Mouse (Mus musculus) thymus, adult 2 months (tissue): ENCODE measurements around the gene Espn. TPM values are rescaled to one million over a fixed set of nuclear protein-coding genes. Genes with fewer than 3 reads are reported as not detected.

Experiments
- DNase-seq: peaks from one replicate; pipeline ENCODE4 v3.0.0; 2021
- H3K27ac ChIP-seq: fragments of 200-500 bp; 2 replicates; pipeline ENCODE4 v1.5.1; 2012; ENCODE audit warnings: low read length, control low read depth; ENCODE audit not compliant: control insufficient read depth, insufficient read depth
- H3K27me3 ChIP-seq: fragments of 200-500 bp; 2 replicates; pipeline ENCODE4 v1.6.1; 2012; ENCODE audit warnings: mild to moderate bottlenecking, low read length, moderate library complexity, mixed read lengths; ENCODE audit not compliant: control insufficient read depth, insufficient read depth
- H3K36me3 ChIP-seq: fragments of 200-500 bp; 2 replicates; pipeline ENCODE4 v1.6.1; 2012; ENCODE audit warnings: mild to moderate bottlenecking, low read length, moderate library complexity; ENCODE audit not compliant: control insufficient read depth, insufficient read depth
- H3K4me1 ChIP-seq: fragments of 200-500 bp; replicated peaks from 2 replicates; pipeline ENCODE4 v1.6.1; 2012; ENCODE audit warnings: low read length; ENCODE audit not compliant: control insufficient read depth, insufficient read depth
- H3K4me3 ChIP-seq: fragments of 200-500 bp; 2 replicates; pipeline ENCODE4 v1.5.1; 2012; ENCODE audit warnings: mild to moderate bottlenecking, low read length, control low read depth, moderate library complexity; ENCODE audit not compliant: control insufficient read depth, insufficient read depth
- CTCF ChIP-seq: fragments of 200-500 bp; IDR thresholded peaks from 2 replicates; pipeline ENCODE4 v1.5.1; 2012; ENCODE audit warnings: mild to moderate bottlenecking, control low read depth, low read length, moderate library complexity, borderline replicate concordance; ENCODE audit not compliant: control insufficient read depth, poor library complexity, insufficient read depth; ENCODE audit errors: extremely low read depth
- POLR2A ChIP-seq: fragments of 200-500 bp; IDR thresholded peaks from 2 replicates; pipeline ENCODE4 v1.6.1; 2012; ENCODE audit warnings: mild to moderate bottlenecking, low read length, control low read depth, moderate library complexity; ENCODE audit not compliant: control insufficient read depth, poor library complexity, insufficient read depth; ENCODE audit errors: extremely low read depth
- WGBS: fragments of 180-500 bp; shearing (Covaris S2); methylation state at CpG from one replicate; pipeline ENCODE4 v1.1.7; 2018; 5-methylcytosine and 5-hydroxymethylcytosine counted together
- polyA plus RNA-seq: library from polyadenylated mRNA; depleted of rRNA; stranded (reverse); fragments of >200 nt; gene quantifications from 2 replicates; pipeline ENCODE4 v1.2.3, GENCODE M21; 2012

The Espn gene
- polyA plus RNA-seq, 1 experiment = 6.5 TPM

DNA sequence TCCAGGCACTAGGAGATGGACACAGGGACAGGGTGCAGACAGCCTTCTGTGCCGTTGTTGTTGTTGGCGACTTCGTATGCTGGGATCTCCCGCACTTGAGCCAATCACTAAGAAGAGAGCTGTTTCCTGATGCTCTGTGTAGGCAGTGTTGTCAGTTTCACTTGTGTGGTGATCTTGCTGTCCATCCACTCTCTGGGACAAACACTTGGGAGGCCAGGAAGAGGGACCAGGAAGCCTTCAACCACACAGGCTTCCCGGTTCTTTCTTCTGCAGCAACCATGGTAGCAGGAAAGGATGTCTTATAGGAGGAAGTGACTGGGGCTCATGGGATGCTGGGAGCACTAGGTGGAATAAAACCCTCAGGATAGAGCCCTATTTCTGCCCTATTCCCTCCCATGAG, 38.5 kb upstream of the Espn start:
- peaks cover 45% of the 10 kb centered on the region for H3K4me1 ChIP-seq
- WGBS = 33% methylated on average over 5 of the region's 5 CpGs
- no peak overlapping the region for H3K4me3 ChIP-seq
- no peaks in the 10 kb centered on the region for H3K27me3 ChIP-seq
- no peak overlapping the region for H3K27ac ChIP-seq
- DNase-seq = no peak
- no peak for TF ChIP-seq CTCF
- H3K36me3 ChIP-seq = no peaks in the 10 kb centered on the region

GRCm38 (mm10) chr4:152190096-152190653, 38.0 kb upstream of the Espn start:
- no peaks in the 10 kb centered on the region for H3K36me3 ChIP-seq
- H3K27me3 ChIP-seq = no peaks in the 10 kb centered on the region
- H3K4me3 ChIP-seq = no peak overlapping the region
- TF ChIP-seq POLR2A (no peak), CTCF (no peak)
- no peak overlapping the region for H3K27ac ChIP-seq
- no peak for DNase-seq
- 38% methylated on average over 11 of the region's 11 CpGs for WGBS
- peaks cover 49% of the 10 kb centered on the region for H3K4me1 ChIP-seq

DNA sequence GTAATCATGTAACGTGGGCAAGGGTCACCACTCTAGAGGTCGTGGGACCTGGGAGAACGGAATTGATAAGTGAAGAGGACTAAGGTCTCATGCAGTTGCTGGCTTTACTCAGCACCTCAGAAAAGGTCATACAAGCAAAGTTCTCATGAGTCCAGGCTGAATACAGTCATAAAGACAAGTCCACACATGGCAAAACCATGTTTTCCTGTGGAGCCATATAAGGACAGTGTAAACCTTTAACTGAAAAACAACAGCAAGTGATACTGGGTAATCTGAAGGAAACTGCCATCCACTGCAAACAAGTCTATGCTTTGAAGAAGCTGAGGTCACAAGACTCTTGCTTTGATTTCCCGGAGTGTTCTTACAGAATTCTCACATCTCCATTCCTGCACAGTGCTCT, 37.5 kb upstream of the Espn start:
- H3K4me3 ChIP-seq = no peak overlapping the region
- peaks cover 52% of the 10 kb centered on the region for H3K4me1 ChIP-seq
- H3K36me3 ChIP-seq = no peaks in the 10 kb centered on the region
- DNase-seq = no peak
- 82% methylated on average over 4 of the region's 4 CpGs for WGBS
- no peak for TF ChIP-seq POLR2A
- no peak for TF ChIP-seq CTCF
- H3K27me3 ChIP-seq = no peaks in the 10 kb centered on the region
- peak overlapping the region; percentile 15; the same call in 1 of the 2 replicates for H3K27ac ChIP-seq

DNA sequence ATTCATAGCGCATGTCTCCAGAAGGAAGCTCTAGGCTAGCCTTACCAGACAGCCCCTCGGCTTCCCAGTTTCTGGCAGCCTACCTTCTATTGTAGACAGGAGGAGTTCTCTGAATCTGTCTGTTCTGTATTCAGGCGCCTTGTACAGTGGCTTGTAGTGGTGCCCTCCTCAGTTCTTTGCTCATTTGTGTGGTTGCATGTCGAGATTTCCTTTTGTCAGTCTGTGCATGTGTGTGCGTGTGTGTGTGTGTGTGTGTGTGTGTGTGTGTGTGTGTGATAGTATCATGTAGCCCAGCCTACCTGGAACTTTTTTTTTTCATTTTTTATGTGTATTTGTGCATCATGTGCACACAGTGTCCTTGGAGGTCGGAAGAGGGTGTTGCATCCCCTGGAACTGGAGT, 36.9 kb upstream of the Espn start:
- Histone ChIP-seq H3K27me3 (no peaks in the 10 kb centered on the region), H3K4me3 (no peak overlapping the region), H3K36me3 (no peaks in the 10 kb centered on the region), H3K27ac (no peak overlapping the region; the same call in 1 of the 2 replicates), H3K4me1 (peaks cover 54% of the 10 kb centered on the region)
- TF ChIP-seq CTCF (no peak), POLR2A (no peak)
- WGBS = 64% methylated on average over 6 of the region's 6 CpGs
- no peak for DNase-seq

- WGBS = 45% methylated on average over 2 of the region's 2 CpGs
- Histone ChIP-seq H3K36me3 (no peaks in the 10 kb centered on the region), H3K27me3 (no peaks in the 10 kb centered on the region), H3K4me1 (peaks cover 54% of the 10 kb centered on the region), H3K4me3 (no peak overlapping the region), H3K27ac (peak overlapping the region; percentile 51; the same call in 1 of the 2 replicates)
- TF ChIP-seq CTCF (no peak), POLR2A (no peak)
- no peak for DNase-seq
Measured at GRCm38 (mm10) chr4:152188651-152189050, 36.5 kb upstream of the Espn start.

DNA sequence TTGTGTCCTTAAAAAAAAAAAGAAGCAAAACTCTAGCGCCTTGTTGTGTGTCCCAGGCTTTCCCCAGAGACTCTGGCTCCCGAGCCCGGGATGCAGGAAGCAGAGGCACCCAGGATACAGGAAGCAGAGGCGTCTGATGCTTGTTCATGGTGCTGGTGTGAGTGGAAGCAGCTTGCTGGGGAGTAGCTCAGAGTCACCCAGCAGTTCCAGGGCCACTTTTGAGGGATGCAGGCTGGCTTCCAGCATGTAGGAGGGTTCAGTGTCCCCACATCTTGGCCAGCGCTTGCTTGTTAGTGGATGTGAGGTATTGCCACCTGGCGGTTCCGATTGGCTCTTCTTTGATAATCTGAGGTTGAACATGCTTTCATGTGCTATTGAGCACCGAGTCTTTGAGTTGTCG, 35.0 kb upstream of the Espn start:
- no peak for TF ChIP-seq POLR2A
- no peak for TF ChIP-seq CTCF
- no peaks in the 10 kb centered on the region for H3K36me3 ChIP-seq
- no peak overlapping the region for H3K27ac ChIP-seq
- H3K27me3 ChIP-seq = no peaks in the 10 kb centered on the region
- H3K4me1 ChIP-seq = peaks cover 54% of the 10 kb centered on the region
- no peak for DNase-seq
- 90% methylated on average over 9 of the region's 9 CpGs for WGBS
- no peak overlapping the region for H3K4me3 ChIP-seq

- DNase-seq = no peak
- Histone ChIP-seq H3K27ac (no peak overlapping the region; the same call in 1 of the 2 replicates), H3K4me3 (no peak overlapping the region), H3K36me3 (no peaks in the 10 kb centered on the region), H3K4me1 (peaks cover 54% of the 10 kb centered on the region), H3K27me3 (no peaks in the 10 kb centered on the region)
- TF ChIP-seq POLR2A = no peak
- 64% methylated on average over 14 of the region's 14 CpGs for WGBS
Measured at GRCm38 (mm10) chr4:152186205-152187082, 34.3 kb upstream of the Espn start.
